Mouse (Mus musculus): ENCODE data around the gene Iqschfp. TPM values are rescaled to one million over a fixed set of nuclear protein-coding genes. Genes with fewer than 3 reads are reported as not detected.
"Not testable (repeated sequence)": the region's sequence is repeated elsewhere in the genome, so short reads cannot be mapped to it uniquely, and the experiment has no call there.

The Iqschfp gene
- total RNA-seq, 2 experiments from 2014 or later = not detected

GRCm38 (mm10) chr3:68056373-68057275 is 164.6 kb downstream of the Iqschfp start:
- ATAC-seq (replicated peaks; ENCODE audit: low FRiP score, poor library complexity, severe bottlenecking) = no peak

DNA sequence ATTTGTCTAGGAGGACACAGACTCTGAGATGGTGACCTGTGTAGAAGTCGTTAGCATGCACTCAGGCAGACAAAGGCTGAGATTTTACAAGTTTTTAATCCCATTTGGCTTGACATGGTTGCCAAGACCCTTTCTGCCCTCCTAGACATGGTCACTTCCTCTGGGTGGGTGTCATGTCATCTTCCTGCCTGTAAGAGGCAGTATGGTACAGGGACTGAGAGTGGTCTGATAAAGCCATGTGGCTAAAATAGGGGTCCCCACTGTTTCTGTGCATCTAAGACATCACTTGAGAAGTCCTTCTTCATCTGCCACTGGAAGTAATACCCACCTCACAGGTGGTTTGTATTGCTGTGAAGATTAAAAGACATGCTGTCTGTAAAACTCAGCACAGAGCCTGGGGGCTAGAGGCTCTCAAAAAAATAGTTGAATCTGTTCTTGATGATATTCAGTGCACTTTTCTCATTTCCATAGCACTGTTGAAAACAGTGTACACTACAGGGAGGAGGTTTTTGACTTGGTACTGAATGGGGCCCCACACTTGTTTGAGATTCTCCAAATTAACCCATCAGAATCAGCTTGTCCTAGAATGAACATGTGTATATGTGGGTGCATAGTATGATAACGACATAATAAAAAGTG is 167.2 kb downstream of the Iqschfp start:
- ATAC-seq (replicated peaks; ENCODE audit: low FRiP score, poor library complexity, severe bottlenecking) = no peak

- no peak for ATAC-seq (replicated peaks; ENCODE audit: low FRiP score, poor library complexity, severe bottlenecking)
These were observed 172.7 kb downstream of the Iqschfp start, which contains the start of gene Schip1 for GRCm38 (mm10) chr3:68064731-68065130. Gene Schip1 (plus strand): TSS chr3:68064802.

DNA sequence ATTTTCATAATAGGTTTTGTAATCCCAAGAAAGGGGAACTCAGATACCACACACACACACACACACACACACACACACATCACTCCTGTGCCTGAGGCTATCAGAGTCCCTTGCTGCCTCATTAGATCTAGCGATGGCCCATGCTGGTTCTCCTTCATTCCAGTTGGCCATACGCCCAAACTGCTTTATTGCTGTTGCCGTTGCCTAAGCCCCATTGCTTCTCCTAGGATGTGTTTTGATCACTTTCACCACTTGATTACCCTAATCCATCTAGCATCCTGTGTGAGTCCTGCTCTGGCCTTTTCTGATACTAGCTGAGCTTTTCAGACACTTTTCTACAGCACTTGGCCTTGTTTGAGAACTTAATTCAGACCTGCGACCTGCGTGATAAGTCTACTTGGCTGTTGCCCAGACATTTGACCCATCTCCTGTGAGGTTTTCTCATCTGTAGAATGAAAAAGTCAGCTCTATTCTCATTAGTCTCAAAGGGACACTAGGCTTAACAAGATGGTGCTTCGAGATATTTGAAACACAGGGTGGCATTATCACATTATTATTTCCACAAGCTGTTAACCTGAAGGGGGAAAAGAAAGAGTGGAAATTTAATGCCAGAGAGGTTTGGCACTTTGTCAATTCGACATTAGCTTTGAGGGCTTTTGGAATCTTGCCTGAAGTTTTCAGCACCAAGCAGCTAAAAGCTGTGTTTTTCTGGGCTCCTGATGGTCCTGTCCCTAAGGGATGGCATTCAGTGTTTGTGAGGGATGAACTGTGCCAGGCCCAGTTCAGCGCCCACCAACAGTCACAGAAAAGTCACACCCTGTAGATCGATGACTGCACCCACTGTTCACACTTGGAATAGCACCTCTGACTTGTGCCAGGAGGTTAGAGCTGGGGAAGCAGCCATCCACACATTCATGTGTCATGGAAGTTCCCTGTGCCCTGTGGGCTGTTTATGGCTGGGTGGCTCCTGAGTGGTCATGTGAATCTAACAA is 179.7 kb downstream of the Iqschfp start:
- no peak for ATAC-seq (replicated peaks; ENCODE audit: low FRiP score, poor library complexity, severe bottlenecking)

DNA sequence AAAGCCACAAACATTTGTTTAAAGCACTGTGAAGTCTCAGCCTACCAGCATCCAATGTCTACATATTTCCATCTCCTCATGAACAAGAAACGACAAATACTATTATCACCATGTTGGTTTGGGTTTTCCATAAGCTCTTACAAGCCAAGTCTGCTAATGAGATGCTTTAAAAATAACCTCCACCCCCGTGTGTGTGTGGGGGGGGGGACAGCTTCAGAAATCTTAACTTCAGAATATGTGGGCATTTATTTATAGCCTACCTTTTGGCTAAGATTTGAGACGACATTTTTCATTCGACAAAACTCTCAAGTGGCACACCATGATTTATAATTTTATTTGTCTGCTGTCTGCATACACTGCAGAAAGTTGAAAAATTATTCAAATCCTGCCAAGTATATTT is 185.4 kb downstream of the Iqschfp start:
- no peak for ATAC-seq (replicated peaks; ENCODE audit: low FRiP score, poor library complexity, severe bottlenecking)

GRCm38 (mm10) chr3:68085024-68085423 is 193.0 kb downstream of the Iqschfp start:
- ATAC-seq (replicated peaks; ENCODE audit: low FRiP score, poor library complexity, severe bottlenecking) = no peak

- ATAC-seq (replicated peaks; ENCODE audit: low FRiP score, poor library complexity, severe bottlenecking) = no peak
These were observed 200.1 kb downstream of the Iqschfp start for GRCm38 (mm10) chr3:68092108-68092507.

DNA sequence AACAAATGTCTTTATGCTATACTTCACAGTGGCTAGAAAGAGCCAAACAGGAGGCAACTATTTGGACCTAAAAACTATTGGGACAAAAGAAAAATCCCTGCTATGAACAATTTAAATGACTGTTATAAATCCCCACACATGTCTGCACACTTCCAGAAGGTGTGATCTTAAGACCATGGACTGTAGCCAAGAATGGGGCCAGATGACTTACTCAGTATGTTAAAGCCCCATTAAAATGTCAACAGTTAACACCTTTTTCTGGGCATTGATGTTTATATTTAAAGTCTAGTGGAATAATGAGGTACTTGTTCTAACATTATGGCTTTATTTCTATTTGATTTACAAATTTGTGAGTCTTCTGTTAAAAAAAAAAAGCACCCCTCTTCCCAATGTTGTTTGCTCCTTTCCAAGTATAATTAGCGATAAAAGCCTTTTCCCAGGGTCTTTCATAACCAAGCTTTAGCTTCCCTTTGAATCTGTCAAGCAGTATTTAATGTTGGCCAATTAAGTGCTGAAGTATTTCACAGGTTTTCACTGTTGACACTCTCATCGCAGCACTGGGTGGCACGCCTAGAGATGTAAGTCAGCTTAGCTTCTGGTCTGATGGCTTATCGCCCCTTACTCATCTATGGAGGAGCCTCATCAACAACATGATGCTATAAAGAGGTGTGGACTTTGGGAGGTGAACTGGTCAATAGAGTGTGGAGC is 204.8 kb downstream of the Iqschfp start:
- no peak for ATAC-seq (replicated peaks; ENCODE audit: low FRiP score, poor library complexity, severe bottlenecking)

- ATAC-seq (replicated peaks; ENCODE audit: low FRiP score, poor library complexity, severe bottlenecking) = not testable (repeated sequence)
These were observed 207.5 kb downstream of the Iqschfp start for GRCm38 (mm10) chr3:68099561-68099960.

DNA sequence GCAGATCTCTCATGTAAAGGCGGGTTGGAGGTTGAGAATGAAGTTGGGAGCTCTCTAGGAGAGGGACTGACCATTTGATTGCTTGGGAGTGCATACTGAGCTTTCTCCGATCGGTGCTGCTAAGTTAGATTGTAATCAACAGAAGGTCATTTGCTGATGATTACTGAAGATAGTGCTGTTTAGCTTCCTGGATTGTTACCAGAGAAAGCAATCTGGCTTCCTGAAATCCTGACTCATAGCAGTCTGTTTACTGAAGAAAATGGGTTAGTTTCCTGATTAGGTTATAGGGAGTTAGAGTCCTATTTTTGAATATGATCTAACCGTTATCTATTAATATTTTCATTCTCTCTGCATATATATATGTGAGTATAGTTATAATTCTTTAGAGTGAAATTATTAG is 209.3 kb downstream of the Iqschfp start:
- ATAC-seq (replicated peaks; ENCODE audit: low FRiP score, poor library complexity, severe bottlenecking) = no peak

DNA sequence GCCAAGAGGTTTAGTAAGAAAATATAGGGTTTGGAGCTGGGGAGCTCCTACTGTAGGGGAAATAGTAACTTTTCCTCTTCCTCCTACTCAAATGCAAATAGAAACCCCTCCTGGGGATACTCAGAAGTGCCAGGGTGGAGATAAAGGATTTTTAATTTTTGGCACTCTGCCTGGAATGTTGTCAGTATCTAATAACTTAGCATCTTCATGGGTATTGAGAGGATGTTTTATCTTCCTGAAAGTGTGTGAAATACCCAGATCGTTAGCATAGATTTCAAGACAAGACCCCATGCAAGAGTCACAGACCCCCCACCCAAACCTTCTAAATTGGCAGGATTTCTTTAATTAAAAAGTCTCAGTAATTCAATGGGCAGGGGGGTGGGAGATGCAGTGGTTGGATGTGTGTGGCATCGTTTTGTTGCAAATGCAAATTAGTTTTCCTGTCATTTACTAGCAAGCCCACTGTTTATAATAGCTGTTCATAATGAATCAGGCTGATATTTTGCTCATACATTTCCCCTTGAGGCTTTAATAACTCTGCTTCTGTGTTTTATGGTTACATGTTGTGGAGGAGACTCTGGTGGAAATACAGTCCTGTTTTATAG is 213.2 kb downstream of the Iqschfp start:
- no peak for ATAC-seq (replicated peaks; ENCODE audit: low FRiP score, poor library complexity, severe bottlenecking)

DNA sequence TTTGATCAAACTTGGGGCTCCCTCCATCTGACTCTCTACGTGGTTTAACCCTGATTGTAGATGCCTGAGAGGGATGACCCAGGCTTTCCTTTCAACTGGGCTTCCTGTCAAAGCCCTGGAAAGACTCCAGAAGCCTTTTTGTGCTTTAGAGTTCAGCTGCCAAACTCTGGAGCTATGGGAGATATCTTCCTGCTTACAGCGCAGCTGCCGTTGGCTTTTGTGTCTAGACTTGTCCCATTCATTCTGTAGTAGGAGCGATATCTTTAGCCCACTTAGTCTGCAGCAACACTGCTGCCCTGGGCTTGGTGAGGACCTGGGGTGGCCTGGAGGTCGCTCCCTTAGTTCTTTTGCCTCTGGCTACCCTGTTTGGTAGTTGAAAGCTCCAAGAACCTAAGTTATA is 229.3 kb downstream of the Iqschfp start:
- no peak for ATAC-seq (replicated peaks; ENCODE audit: low FRiP score, poor library complexity, severe bottlenecking)

DNA sequence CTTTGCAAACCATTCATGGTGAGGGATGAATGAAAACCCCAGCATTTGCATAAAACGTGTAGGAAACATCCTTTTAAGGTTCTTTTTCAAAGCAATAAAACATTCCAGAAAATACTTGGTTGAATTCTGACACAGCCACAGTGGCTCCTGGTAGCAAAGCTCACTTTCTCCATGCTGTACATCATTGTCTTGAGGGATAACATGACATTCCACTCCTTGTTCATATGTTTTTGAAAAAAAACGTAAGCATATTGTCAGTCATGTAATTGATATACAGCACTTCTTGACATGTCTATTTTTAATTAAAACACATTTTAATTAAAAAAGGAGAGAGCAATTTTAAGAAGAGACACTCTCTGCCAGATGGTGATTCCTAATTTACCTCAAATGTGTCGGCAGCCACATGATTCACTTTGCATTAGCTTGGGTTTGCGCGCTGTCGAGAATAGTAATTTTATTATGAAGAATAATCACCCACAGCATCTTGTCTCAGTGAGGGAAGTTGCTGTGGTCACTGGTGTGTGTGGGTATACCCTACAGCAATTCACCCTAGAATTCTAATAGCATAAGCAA is 234.3 kb downstream of the Iqschfp start:
- ATAC-seq (replicated peaks; ENCODE audit: low FRiP score, poor library complexity, severe bottlenecking) = no peak

- ATAC-seq (replicated peaks; ENCODE audit: low FRiP score, poor library complexity, severe bottlenecking) = no peak
These were observed 238.4 kb downstream of the Iqschfp start for GRCm38 (mm10) chr3:68130386-68130785.

- ATAC-seq (replicated peaks; ENCODE audit: low FRiP score, poor library complexity, severe bottlenecking) = no peak
These were observed 247.0 kb downstream of the Iqschfp start for GRCm38 (mm10) chr3:68138833-68139627.

GRCm38 (mm10) chr3:68150688-68151087 is 258.7 kb downstream of the Iqschfp start:
- no peak for ATAC-seq (replicated peaks; ENCODE audit: low FRiP score, poor library complexity, severe bottlenecking)

DNA sequence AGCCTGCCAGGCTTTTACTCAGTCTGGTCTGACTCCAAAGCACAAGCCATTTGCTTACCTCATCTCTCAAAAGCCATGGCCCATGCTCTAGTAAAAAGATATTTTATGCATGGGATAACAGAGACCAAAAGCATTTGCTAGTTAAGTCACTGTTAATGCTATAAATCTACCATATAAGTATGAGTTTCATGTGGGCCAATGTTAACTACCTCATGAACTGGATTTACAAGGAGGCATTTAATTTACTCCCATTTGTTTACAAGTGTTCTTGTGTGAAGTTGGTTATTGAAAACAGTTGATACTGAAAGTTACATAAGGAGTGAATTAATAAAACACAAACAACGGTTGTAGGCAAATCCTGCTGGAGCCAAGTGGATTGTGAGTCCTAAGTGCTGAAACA is 268.1 kb downstream of the Iqschfp start:
- no peak for ATAC-seq (replicated peaks; ENCODE audit: low FRiP score, poor library complexity, severe bottlenecking)

DNA sequence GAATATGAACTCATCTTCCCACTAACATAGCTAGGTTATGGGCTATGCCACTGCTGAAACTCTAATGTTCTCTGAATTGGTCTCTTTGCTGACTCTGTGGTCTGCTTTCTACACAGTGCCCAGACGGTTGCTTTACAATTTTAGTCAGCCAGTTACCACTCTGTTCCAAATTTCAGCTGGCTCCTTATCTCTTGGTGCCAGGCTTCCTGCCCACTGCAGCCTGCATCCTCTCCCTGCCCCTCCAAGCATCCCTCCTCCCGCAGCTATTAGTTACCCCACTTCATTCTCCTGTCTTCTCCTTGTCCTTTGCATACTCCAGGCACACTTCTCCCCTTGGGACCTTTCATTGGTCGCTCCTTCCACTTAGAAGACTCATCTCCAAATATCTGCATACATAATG is 268.7 kb downstream of the Iqschfp start:
- ATAC-seq (replicated peaks; ENCODE audit: low FRiP score, poor library complexity, severe bottlenecking) = no peak

All from erythroid progenitor cell, adult 5-6 weeks (primary cell).